Mouse (Mus musculus) bone marrow, adult 2 months (tissue): Measurements from ENCODE around the gene Itga9.

ENCODE experiments used
- CTCF ChIP-seq: fragments of 200-500 bp; IDR thresholded peaks from 2 replicates; pipeline ENCODE4 v1.5.1; 2011; ENCODE audit warnings: low read length, control low read depth; ENCODE audit not compliant: control insufficient read depth, insufficient read depth
- POLR2A ChIP-seq: fragments of 200-500 bp; IDR thresholded peaks from 2 replicates; pipeline ENCODE4 v1.6.1; 2011; ENCODE audit warnings: low read depth, mild to moderate bottlenecking, control low read depth, low read length, borderline replicate concordance; ENCODE audit not compliant: control insufficient read depth

- no peak for TF ChIP-seq POLR2A
- TF ChIP-seq CTCF, result no peak
Observed at GRCm38 (mm10) chr9:118584838-118585237, 21.7 kb upstream of the Itga9 start.
